Mouse (Mus musculus): ENCODE measurements around the gene Bms1.

GRCm38 (mm10) chr6:118408510-118408909 lies 10.8 kb downstream of the Bms1 start:
- no peak for TF ChIP-seq CTCF (IDR thresholded peaks at IDR 0.05; ENCODE audit: borderline replicate concordance, insufficient read depth, low read length)
- TF ChIP-seq POLR2A (IDR thresholded peaks at IDR 0.05; ENCODE audit: low read depth, low read length): no peak

All from embryonic fibroblast, embryonic 13.5 days (primary cell).